Mouse (Mus musculus) midbrain, embryonic 11.5 days (tissue): ENCODE data around the gene Trafd1. TPM values are rescaled to one million over a fixed set of nuclear protein-coding genes. Genes with fewer than 3 reads are reported as not detected.
A peak's percentile ranks its signal among the peaks of the same experiment; 100 is the strongest.

Experiments
- ATAC-seq: fragments of 200-750 bp; cut with Nextera tagmentation; 2 replicates; pipeline ENCODE4 v1.8.0; 2017; ENCODE audit warnings: moderate TSS enrichment, moderate library complexity; ENCODE audit not compliant: low FRiP score
- DNase-seq: peaks from one replicate; pipeline ENCODE4 v3.0.0; 2015; ENCODE audit warnings: low spot score; ENCODE audit errors: missing footprints
- H3K27ac ChIP-seq: fragments of 300-500 bp; sonication (generic); 2 replicates; pipeline ENCODE4 v1.5.1; 2014; ENCODE audit warnings: low read depth, low read length
- H3K27me3 ChIP-seq: fragments of 300-500 bp; sonication (generic); 2 replicates; pipeline ENCODE4 v1.6.1; 2014; ENCODE audit warnings: mild to moderate bottlenecking, low read length, moderate library complexity, mixed read lengths; ENCODE audit not compliant: control insufficient read depth, insufficient read depth
- H3K36me3 ChIP-seq: fragments of 300-500 bp; sonication (generic); 2 replicates; pipeline ENCODE4 v1.6.1; 2014; ENCODE audit warnings: mild to moderate bottlenecking, low read length, moderate library complexity, mixed read lengths; ENCODE audit not compliant: control insufficient read depth, insufficient read depth
- H3K4me1 ChIP-seq: fragments of 300-500 bp; sonication (generic); 2 replicates; pipeline ENCODE4 v1.6.1; 2014; ENCODE audit warnings: low read length; ENCODE audit not compliant: control insufficient read depth, insufficient read depth
- H3K4me2 ChIP-seq: fragments of 300-500 bp; sonication (generic); 2 replicates; pipeline ENCODE4 v1.6.1; 2014; ENCODE audit warnings: mild to moderate bottlenecking, moderate library complexity
- H3K4me3 ChIP-seq: fragments of 300-500 bp; sonication (generic); 2 replicates; pipeline ENCODE4 v1.5.1; 2014; ENCODE audit warnings: low read depth, low read length
- H3K9ac ChIP-seq: fragments of 300-500 bp; sonication (generic); 2 replicates; pipeline ENCODE4 v1.6.1; 2014; ENCODE audit warnings: low read length
- H3K9me3 ChIP-seq: fragments of 300-500 bp; sonication (generic); 2 replicates; pipeline ENCODE4 v1.6.1; 2016; ENCODE audit warnings: low read length; ENCODE audit not compliant: control insufficient read depth
- WGBS: fragments of 180-500 bp; shearing (Covaris S2); extraction: QIAGEN DNeasy Blood & Tissue Kit; methylation state at CpG from one replicate; pipeline ENCODE4 v1.1.7; 2014; 5-methylcytosine and 5-hydroxymethylcytosine counted together
- polyA plus RNA-seq: library from polyadenylated mRNA; unstranded; fragments of >200 nt; fragmentation: Nextera tagmentation; extraction: Ambion mirVana; gene quantifications from 2 replicates; pipeline ENCODE4 v1.2.1, GENCODE M21; 2014

The Trafd1 gene
- 84.0 and 87.5 TPM in 2 replicates for polyA plus RNA-seq

GRCm38 (mm10) chr5:121385461-121386119 is at the start of gene Trafd1:
Trafd1 (minus strand) TSS chr5:121385632.
- Histone ChIP-seq H3K36me3 (peaks cover 8% of the 10 kb centered on the region), H3K9ac (peak within 1 kb of the TSS; percentile 82), H3K27ac (peak within 1 kb of the TSS; percentile 71), H3K4me3 (peak within 1 kb of the TSS; percentile 78), H3K4me2 (peak within 1 kb of the TSS; percentile 71), H3K27me3 (peaks cover 3% of the 10 kb centered on the region; the same call in 1 of the 2 replicates), H3K9me3 (peaks cover 6% of the 10 kb centered on the region; the same call in 1 of the 2 replicates), H3K4me1 (peaks cover 4% of the 10 kb centered on the region)
- DNase-seq (peak; percentile 97), ATAC-seq (peak; percentile 95)
- under 1% methylated on average over 26 of the region's 45 CpGs for WGBS

GRCm38 (mm10) chr5:121428954-121429353 is 43.5 kb upstream of the Trafd1 start:
- H3K27me3 ChIP-seq, result no peaks in the 10 kb centered on the region
- no peaks in the 10 kb centered on the region for H3K9me3 ChIP-seq
- ATAC-seq (no peak), DNase-seq (no peak)
- H3K4me1 ChIP-seq, result no peaks in the 10 kb centered on the region
- H3K4me2 ChIP-seq, result no peak overlapping the region
- peaks cover 53% of the 10 kb centered on the region for H3K36me3 ChIP-seq
- H3K4me3 ChIP-seq, result no peak overlapping the region
- no peak overlapping the region for H3K27ac ChIP-seq
- H3K9ac ChIP-seq, result no peak overlapping the region
- WGBS, result 97% methylated on average over 3 of the region's 3 CpGs

GRCm38 (mm10) chr5:121423297-121423696 is 37.9 kb upstream of the Trafd1 start:
- DNase-seq (no peak), ATAC-seq (no peak)
- Histone ChIP-seq H3K4me1 (no peaks in the 10 kb centered on the region), H3K9ac (no peak overlapping the region), H3K36me3 (peaks cover 40% of the 10 kb centered on the region), H3K27me3 (no peaks in the 10 kb centered on the region), H3K27ac (no peak overlapping the region), H3K4me2 (no peak overlapping the region), H3K9me3 (no peaks in the 10 kb centered on the region), H3K4me3 (no peak overlapping the region)
- 93% methylated on average over 10 of the region's 10 CpGs for WGBS

- Histone ChIP-seq H3K4me1 (no peaks in the 10 kb centered on the region), H3K27me3 (no peaks in the 10 kb centered on the region), H3K27ac (no peak overlapping the region), H3K9me3 (no peaks in the 10 kb centered on the region), H3K36me3 (peaks cover 40% of the 10 kb centered on the region), H3K9ac (no peak overlapping the region), H3K4me3 (no peak overlapping the region), H3K4me2 (no peak overlapping the region)
- no peak for ATAC-seq
- DNase-seq, result no peak
- WGBS, result 95% methylated on average over 6 of the region's 6 CpGs
Measured at GRCm38 (mm10) chr5:121422787-121423186, 37.4 kb upstream of the Trafd1 start.

- H3K27ac ChIP-seq, result no peak overlapping the region
- no peaks in the 10 kb centered on the region for H3K4me1 ChIP-seq
- 94% methylated on average over 9 of the region's 9 CpGs for WGBS
- H3K9ac ChIP-seq, result no peak overlapping the region
- H3K4me3 ChIP-seq, result no peak overlapping the region
- H3K4me2 ChIP-seq, result no peak overlapping the region
- H3K27me3 ChIP-seq, result no peaks in the 10 kb centered on the region
- H3K36me3 ChIP-seq, result peaks cover 39% of the 10 kb centered on the region
- ATAC-seq, result no peak
- DNase-seq, result no peak
- H3K9me3 ChIP-seq, result no peaks in the 10 kb centered on the region
Measured at GRCm38 (mm10) chr5:121420721-121421120, 35.3 kb upstream of the Trafd1 start.

GRCm38 (mm10) chr5:121410975-121411374 is 25.5 kb upstream of the Trafd1 start:
- Histone ChIP-seq H3K27ac (no peak overlapping the region), H3K27me3 (no peaks in the 10 kb centered on the region), H3K9ac (no peak overlapping the region), H3K4me1 (no peaks in the 10 kb centered on the region), H3K4me3 (no peak overlapping the region), H3K36me3 (peaks cover 27% of the 10 kb centered on the region), H3K4me2 (no peak overlapping the region), H3K9me3 (no peaks in the 10 kb centered on the region)
- no peak for ATAC-seq
- peak; percentile 31 for DNase-seq
- WGBS, result 97% methylated on average over 4 of the region's 4 CpGs

GRCm38 (mm10) chr5:121407856-121408255 is 22.4 kb upstream of the Trafd1 start:
- Histone ChIP-seq H3K4me1 (no peaks in the 10 kb centered on the region), H3K36me3 (0 out of 2 replicates have a peak, but pooled peaks cover 8% of the 10 kb centered on the region)

GRCm38 (mm10) chr5:121400849-121401248 is 15.4 kb upstream of the Trafd1 start:
- Histone ChIP-seq H3K27me3 (no peaks in the 10 kb centered on the region), H3K4me3 (no peak overlapping the region), H3K36me3 (no peaks in the 10 kb centered on the region; the same call in 1 of the 2 replicates), H3K4me2 (no peak overlapping the region), H3K9ac (no peak overlapping the region), H3K9me3 (no peaks in the 10 kb centered on the region), H3K4me1 (peaks cover 12% of the 10 kb centered on the region), H3K27ac (no peak overlapping the region)
- WGBS, result 92% methylated on average over 5 of the region's 5 CpGs
- no peak for ATAC-seq
- no peak for DNase-seq

More at GRCm38 (mm10) chr5:121407856-121408255, 22.4 kb upstream of the Trafd1 start:
- Histone ChIP-seq H3K27me3 (no peaks in the 10 kb centered on the region), H3K9me3 (no peaks in the 10 kb centered on the region), H3K27ac (no peak overlapping the region), H3K9ac (no peak overlapping the region), H3K4me3 (no peak overlapping the region), H3K4me2 (no peak overlapping the region)
- DNase-seq (peak; percentile 47), ATAC-seq (no peak)
- 95% methylated on average over 8 of the region's 8 CpGs for WGBS

GRCm38 (mm10) chr5:121400064-121400463 is 14.6 kb upstream of the Trafd1 start:
- WGBS, result 86% methylated on average over 5 of the region's 5 CpGs
- no peak overlapping the region for H3K27ac ChIP-seq
- no peaks in the 10 kb centered on the region for H3K27me3 ChIP-seq
- no peak overlapping the region for H3K9ac ChIP-seq
- H3K4me1 ChIP-seq, result peaks cover 12% of the 10 kb centered on the region
- ATAC-seq (no peak), DNase-seq (no peak)
- H3K4me3 ChIP-seq, result no peak overlapping the region
- H3K4me2 ChIP-seq, result no peak overlapping the region
- no peaks in the 10 kb centered on the region; the same call in 1 of the 2 replicates for H3K36me3 ChIP-seq
- H3K9me3 ChIP-seq, result no peaks in the 10 kb centered on the region
